Mouse (Mus musculus) spleen, adult 2 months (tissue): ENCODE measurements at regions not wholly inside any gene's neighbourhood (a gene's known extent, or its start where the extent isn't known, plus 50 kb on each side); places are given as distances from the start of the nearest gene placed in this dataset.

ENCODE experiments used
- CTCF ChIP-seq: fragments of 200-500 bp; IDR thresholded peaks from 2 replicates; pipeline ENCODE4 v1.5.1; 2011; ENCODE audit warnings: mild to moderate bottlenecking, inconsistent platforms; ENCODE audit not compliant: insufficient read depth, insufficient read length, insufficient replicate concordance; ENCODE audit errors: extremely low read depth
- POLR2A ChIP-seq: fragments of 200-500 bp; IDR thresholded peaks from 2 replicates; pipeline ENCODE4 v1.6.1; 2011; ENCODE audit warnings: low read depth, low read length, inconsistent platforms

GRCm38 (mm10) chr12:113418731-113419402 lies 70.4 kb upstream of the Adam6b start:
- TF ChIP-seq CTCF (no peak), POLR2A (no peak)
